Mouse (Mus musculus) B cell, adult 2 months (primary cell): ENCODE data around the gene Cnih3.

Source experiments
- DNase-seq, 2 experiments: peaks; one replicate each; pipeline ENCODE4 v3.0.0; 2022

Gene Cnih3

GRCm38 (mm10) chr1:181352367-181353199 is at the start of gene Cnih3:
Cnih3 (plus strand) TSS chr1:181352628.
- DNase-seq, result peak; percentile 5 to 16

GRCm38 (mm10) chr1:181307981-181308380 is 44.4 kb upstream of the Cnih3 start:
- DNase-seq, result no peak

DNA sequence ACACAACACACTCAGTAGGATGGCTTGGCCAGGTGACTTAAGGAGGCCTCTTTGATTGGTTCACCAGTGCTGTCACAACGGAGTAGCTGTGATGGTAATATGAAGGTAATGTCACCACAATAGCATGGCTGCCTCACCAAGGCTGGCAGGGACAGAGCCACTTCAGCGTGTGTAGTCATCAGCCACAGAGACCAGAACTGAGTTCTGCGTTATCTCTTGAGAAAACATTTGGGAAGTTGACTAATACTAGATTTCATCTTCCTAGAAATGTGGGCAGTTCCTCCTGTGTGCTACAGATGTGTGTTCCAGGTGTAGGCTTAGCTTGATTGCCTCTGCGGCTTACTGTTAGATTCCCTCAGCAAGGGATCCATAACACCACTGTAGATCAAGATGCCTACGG is 41.7 kb upstream of the Cnih3 start:
- no peak for DNase-seq

GRCm38 (mm10) chr1:181312115-181313045 is 40.0 kb upstream of the Cnih3 start:
- no peak for DNase-seq

DNA sequence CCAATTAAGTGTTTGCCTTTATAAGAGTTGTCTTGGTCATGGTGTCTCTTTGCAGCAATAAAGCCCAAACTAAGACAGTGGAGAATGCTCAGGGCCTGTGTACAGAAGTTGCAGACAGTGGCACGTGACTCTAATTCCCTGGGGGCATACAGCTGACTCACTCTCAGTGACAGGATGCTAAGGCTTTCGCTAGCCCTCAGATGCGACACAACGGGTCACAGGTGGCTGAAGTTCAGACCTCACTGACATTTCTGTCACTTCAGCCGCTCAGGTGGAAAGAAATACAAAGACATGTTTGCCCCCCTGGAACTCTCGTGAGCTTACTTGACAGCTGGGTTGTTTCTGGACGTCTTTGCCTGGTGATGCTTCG is 39.4 kb upstream of the Cnih3 start:
- DNase-seq, result peak; percentile 63 to 70

- no peak for DNase-seq
These were observed 38.1 kb upstream of the Cnih3 start for GRCm38 (mm10) chr1:181314301-181314700.

DNA sequence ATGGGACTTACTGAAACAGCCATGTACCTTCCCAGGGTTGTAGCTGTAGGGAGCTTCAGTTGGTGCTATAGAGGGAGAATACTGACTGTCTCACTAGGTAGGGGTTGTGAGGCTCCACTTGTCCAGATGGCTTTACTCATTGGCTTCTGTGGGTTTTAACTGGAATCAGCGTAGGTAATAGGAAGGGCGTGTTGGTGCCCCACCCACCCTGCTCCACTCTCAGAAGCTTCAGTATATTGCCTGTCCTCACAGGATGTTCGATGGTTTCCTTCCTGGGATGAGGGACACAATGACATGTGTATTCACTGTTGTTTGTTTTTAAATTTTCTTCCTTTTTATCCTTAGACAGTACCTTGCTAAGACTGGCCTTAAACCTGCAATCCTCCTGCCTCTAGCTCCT is 37.1 kb upstream of the Cnih3 start:
- DNase-seq, result no peak

- DNase-seq, result peak; percentile 11 to 19
These were observed 35.9 kb upstream of the Cnih3 start for GRCm38 (mm10) chr1:181316571-181316970.

DNA sequence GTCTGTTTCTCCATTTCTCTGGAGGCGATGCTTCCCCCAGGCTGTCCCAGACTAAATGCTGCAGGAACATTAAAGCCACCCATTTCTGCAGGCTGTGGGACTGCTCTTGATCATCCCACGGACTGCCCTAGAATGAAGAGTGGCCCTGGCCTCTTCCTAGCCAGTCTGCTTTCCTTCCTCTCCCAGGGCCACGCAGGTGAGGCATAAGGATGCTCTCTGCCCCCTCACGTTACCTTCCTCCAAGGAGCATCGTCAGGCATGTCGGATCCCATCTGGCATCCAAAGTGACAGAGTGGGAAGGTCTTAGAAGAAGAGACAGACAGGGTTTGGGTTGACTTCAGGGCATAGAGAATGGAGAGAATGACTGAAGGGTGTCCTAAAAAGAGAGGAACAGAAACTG is 33.0 kb upstream of the Cnih3 start:
- DNase-seq, result no peak

GRCm38 (mm10) chr1:181321149-181321548 is 31.3 kb upstream of the Cnih3 start:
- DNase-seq, result no peak

DNA sequence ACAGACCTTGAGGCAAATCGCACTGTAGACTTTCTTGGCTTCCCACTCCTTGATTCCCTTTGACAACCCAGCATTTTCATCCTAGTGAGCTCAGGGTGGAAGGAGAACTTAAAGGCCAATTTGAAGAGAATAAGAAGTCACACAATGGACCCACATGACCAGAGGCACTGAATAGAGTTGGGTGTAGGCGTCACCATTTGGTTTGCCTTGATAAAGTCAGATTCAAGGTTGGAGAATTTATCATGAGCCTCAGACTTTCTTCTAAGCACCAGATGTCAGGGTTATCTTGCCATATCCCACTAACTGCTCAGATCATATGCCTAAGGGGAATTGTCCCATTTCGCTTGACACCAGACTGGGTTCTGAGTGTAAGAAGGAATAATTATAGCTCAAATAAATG is 29.3 kb upstream of the Cnih3 start:
- DNase-seq, result no peak

- DNase-seq, result no peak
These were observed 25.3 kb upstream of the Cnih3 start for GRCm38 (mm10) chr1:181327137-181327536.

DNA sequence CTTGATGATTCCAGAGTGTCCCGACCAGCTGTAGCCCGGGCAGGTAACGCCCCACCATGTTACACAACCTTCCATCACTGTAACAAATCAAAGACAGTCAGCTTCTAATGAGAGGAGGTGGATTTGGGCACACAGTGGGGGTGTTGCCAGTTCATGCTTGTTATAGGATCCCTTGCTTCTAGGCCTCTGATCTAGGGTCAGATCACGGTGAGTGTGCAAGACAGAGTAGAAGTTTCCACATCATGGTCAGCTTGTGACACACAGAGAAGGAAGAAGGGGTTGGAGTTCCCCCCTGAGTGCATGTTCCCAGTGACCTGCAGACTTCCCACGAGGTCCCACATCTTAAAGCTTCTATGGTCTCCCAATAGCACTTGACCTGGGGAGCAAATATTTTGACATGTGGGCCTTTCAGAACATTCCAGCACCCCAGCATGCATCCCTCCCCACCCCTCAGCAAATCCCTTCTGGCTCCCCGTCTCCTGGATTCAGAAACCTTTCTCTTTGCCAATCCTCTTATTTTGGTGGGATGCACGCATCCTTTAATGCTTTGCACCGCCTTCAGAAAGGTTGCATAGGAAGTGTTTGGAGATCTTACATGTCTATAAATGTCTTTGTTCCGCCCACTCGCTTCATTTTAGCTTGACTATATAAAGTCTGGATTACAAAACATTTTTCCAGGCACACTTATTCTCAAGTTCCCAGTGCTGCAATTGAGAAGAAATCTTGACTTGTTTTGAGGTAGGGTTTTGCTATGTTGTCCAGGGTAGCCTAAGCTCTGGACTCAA is 24.6 kb upstream of the Cnih3 start:
- DNase-seq, result no peak

GRCm38 (mm10) chr1:181329110-181329509 is 23.3 kb upstream of the Cnih3 start:
- no peak for DNase-seq

GRCm38 (mm10) chr1:181332597-181332996 is 19.8 kb upstream of the Cnih3 start:
- DNase-seq, result no peak

DNA sequence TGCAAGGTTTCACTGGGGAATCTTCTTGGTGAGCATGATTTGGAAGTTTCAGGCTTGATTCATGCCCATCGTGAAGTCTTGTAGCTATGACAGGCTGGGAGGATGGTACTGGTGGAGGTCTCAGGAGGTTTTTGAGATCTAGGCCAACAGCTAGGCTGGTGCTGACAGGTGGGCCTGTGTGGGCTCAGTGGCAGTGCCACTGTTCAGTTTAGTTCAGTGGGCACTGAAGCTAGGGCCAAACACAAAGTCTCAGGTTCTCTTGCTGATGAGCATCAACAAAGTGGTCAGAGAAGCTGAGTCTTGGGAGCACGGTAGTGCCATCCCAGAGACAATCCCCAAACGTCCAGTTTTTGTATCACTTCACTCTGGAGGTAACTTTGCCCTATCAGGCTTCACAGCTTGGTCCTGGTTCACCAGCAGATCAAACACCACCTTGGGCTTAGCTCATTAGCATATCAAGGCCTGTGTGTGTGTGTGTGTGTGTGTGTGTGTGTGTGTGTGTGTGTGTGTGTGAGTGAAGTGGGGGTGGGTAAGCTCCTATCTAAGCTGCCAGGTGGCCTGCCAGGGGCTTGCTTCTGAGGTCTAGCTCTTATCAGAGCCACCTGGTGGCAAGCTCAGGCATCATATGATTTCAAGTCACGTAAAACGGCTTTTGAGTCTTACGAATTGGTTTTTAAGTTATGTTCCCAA is 18.0 kb upstream of the Cnih3 start:
- no peak for DNase-seq

GRCm38 (mm10) chr1:181335019-181335365 is 17.4 kb upstream of the Cnih3 start:
- no peak for DNase-seq

DNA sequence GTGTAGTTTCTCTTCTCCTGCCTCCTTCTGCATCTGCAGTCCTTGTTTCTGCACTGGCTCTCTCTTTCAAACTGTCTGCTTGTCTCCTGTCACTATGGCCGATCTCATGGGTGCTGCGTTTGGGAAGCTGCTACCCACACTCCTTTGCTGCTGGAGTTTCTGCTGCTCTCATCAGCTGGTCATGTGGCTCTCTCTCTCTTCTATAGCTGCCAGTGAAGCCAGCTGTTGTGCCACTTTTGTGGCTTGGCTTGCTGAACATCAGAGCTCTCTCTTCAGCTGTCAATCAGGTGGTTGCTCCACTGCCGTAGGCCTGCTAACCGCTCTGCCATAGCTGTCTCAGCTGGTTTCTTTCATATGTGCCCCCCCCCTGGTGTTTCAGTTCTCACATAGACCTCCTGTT is 17.0 kb upstream of the Cnih3 start:
- no peak for DNase-seq

DNA sequence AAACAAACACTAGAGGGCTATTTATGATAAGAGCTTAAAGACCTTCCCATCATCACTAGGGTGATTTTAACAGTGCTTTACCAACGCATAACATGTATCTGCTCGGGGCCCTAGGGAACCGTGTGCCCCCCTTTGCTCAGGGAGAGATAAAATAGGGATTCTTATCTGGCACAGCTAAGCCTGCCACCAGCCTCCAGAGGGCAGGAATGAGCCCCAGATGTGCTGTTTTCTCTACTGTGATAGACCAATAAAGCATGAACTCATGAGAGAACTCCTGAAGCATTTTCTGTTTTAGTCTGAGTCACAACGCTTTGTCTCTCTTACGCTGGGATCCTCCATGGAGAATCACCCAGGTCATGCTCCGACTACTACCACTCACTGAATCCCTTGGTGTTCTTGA is 15.6 kb upstream of the Cnih3 start:
- no peak for DNase-seq

DNA sequence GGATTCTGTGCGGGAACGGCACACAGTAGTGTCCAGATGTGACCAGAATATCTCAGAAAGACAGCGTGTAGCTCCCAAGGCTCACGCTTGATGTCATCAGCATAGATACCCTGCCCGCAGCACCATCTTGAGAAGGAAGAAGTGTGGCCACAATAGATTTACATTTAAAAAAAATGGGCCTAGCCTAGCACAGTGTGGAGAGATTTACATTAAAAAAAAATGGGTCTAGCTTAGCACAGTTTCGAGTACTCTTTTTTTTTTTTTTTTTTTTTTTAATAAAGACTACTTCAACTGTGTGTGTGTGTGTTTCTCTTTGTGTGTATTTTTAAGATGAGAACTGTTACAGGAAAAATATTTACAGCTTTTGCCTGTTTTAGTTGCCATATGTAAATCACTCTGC is 13.3 kb upstream of the Cnih3 start:
- DNase-seq, result no peak

DNA sequence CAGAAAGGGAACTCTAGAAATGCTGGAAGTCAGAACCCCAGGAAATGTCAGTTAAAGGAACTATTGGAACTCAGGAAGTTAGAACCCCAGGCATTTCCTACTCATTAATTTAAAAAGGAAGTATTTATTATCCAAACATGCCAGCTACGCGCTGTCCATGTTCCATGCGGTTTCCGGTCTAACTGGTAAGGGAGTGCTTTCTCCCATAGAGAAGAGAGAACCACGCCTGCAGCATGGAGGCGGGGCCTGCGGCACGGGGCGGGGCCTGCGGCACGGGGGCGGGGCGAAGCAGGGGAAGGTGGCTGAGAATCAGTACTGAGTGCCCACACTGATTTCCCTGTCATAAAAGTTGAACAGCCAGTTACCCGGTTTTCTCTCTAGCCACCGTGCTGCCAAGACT is 6.9 kb upstream of the Cnih3 start:
- DNase-seq, result peak; percentile 37 to 40

- no peak for DNase-seq
These were observed 423 bp upstream of the Cnih3 start for GRCm38 (mm10) chr1:181352043-181352366.
